Mouse (Mus musculus) forebrain, embryonic 14.5 days (tissue): ENCODE measurements around the gene Elmsan1. TPM values are rescaled to one million over a fixed set of nuclear protein-coding genes. Genes with fewer than 3 reads are reported as not detected.

Experiments used
- ATAC-seq: fragments of 200-750 bp; cut with Nextera tagmentation; 2 replicates; pipeline ENCODE4 v1.8.0; 2017; ENCODE audit warnings: mild to moderate bottlenecking, moderate library complexity
- DNase-seq: peaks from one replicate; pipeline ENCODE4 v3.0.0-alpha.2; 2015; ENCODE audit warnings: low spot score
- H3K27ac ChIP-seq: fragments of 300-500 bp; sonication (generic); 2 replicates; pipeline ENCODE4 v1.5.1; 2014; ENCODE audit warnings: low read depth, mild to moderate bottlenecking, control low read depth, low read length, moderate library complexity
- H3K27me3 ChIP-seq: fragments of 300-500 bp; sonication (generic); replicated peaks from 2 replicates; pipeline ENCODE4 v1.6.1; 2014; ENCODE audit warnings: low read length, control low read depth, mixed read lengths; ENCODE audit not compliant: control insufficient read depth, insufficient read depth
- H3K36me3 ChIP-seq: fragments of 300-500 bp; sonication (generic); 2 replicates; pipeline ENCODE4 v1.6.1; 2014; ENCODE audit warnings: low read length, control low read depth; ENCODE audit not compliant: control insufficient read depth, insufficient read depth
- H3K4me1 ChIP-seq: fragments of 300-500 bp; sonication (generic); 2 replicates; pipeline ENCODE4 v1.6.1; 2014; ENCODE audit warnings: antibody characterized with exemption, low read length, control low read depth; ENCODE audit not compliant: control insufficient read depth, insufficient read depth
- H3K4me2 ChIP-seq: fragments of 300-500 bp; sonication (generic); 2 replicates; pipeline ENCODE4 v1.6.1; 2014; ENCODE audit warnings: mild to moderate bottlenecking, control low read depth, low read length
- H3K4me3 ChIP-seq: fragments of 300-500 bp; sonication (generic); 2 replicates; pipeline ENCODE4 v1.5.1; 2014; ENCODE audit warnings: low read depth, low read length, control low read depth
- H3K9ac ChIP-seq: fragments of 300-500 bp; sonication (generic); 2 replicates; pipeline ENCODE4 v1.6.1; 2014; ENCODE audit warnings: mild to moderate bottlenecking, low read length, control low read depth, moderate library complexity
- H3K9me3 ChIP-seq: fragments of 300-500 bp; sonication (generic); replicated peaks from 2 replicates; pipeline ENCODE4 v1.6.1; 2016; ENCODE audit warnings: low read length, control low read depth, mixed read lengths; ENCODE audit not compliant: control insufficient read depth
- WGBS: fragments of 180-500 bp; shearing (Covaris S2); extraction: QIAGEN DNeasy Blood & Tissue Kit; methylation state at CpG from one replicate; pipeline ENCODE4 v1.1.7; 2014; 5-methylcytosine and 5-hydroxymethylcytosine counted together
- polyA plus RNA-seq: library from polyadenylated mRNA; unstranded; fragments of >200 nt; fragmentation: Nextera tagmentation; extraction: Ambion mirVana; gene quantifications from 2 replicates; pipeline ENCODE4 v1.2.1, GENCODE M21; 2014

Elmsan1 gene
- polyA plus RNA-seq, 1 experiment from 2014 or later: 3.2 TPM

GRCm38 (mm10) chr12:84140135-84140534 lies 78.5 kb downstream of the Elmsan1 start:
- no peak for ATAC-seq
- Histone ChIP-seq H3K9ac (no peak overlapping the region), H3K4me3 (no peak overlapping the region), H3K4me1 (no peaks in the 10 kb centered on the region), H3K27me3 (no peaks in the 10 kb centered on the region), H3K36me3 (peaks cover 30% of the 10 kb centered on the region), H3K27ac (no peak overlapping the region), H3K4me2 (no peak overlapping the region), H3K9me3 (no peaks in the 10 kb centered on the region)
- 72% methylated on average over 4 of the region's 4 CpGs for WGBS
- DNase-seq: no peak

- Histone ChIP-seq H3K4me1 (no peaks in the 10 kb centered on the region), H3K9ac (no peak overlapping the region), H3K36me3 (peaks cover 30% of the 10 kb centered on the region), H3K4me3 (no peak overlapping the region), H3K27me3 (no peaks in the 10 kb centered on the region), H3K4me2 (no peak overlapping the region), H3K9me3 (no peaks in the 10 kb centered on the region), H3K27ac (no peak overlapping the region)
- 97% methylated on average over 7 of the region's 7 CpGs for WGBS
- ATAC-seq: no peak
- DNase-seq: no peak
Measured at GRCm38 (mm10) chr12:84137131-84137530, 81.5 kb downstream of the Elmsan1 start.

DNA sequence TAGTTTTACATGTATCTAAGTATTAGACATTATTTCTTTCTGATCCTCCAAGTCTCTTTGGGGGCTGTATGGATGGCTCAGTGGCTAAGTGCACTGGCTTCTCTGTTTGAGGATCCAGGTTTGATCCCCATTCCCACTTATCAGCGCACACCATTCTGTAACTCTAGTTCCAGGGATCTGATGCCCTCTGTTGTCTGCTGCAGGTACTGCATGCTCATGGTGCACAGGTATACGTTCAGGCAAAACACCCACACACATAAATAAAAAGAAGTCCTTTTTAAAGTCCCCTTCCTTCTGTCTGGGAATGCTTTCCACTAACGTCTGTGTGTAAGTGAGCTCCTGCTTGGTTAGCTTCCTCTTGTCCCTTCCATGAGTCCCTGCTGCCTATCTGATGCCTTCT lies 86.4 kb downstream of the Elmsan1 start:
- no peak overlapping the region for H3K4me2 ChIP-seq
- no peaks in the 10 kb centered on the region for H3K9me3 ChIP-seq
- WGBS: 57% methylated on average over 3 of the region's 3 CpGs
- peaks cover 31% of the 10 kb centered on the region for H3K36me3 ChIP-seq
- H3K27me3 ChIP-seq: no peaks in the 10 kb centered on the region
- ATAC-seq: no peak
- no peak overlapping the region for H3K9ac ChIP-seq
- no peak overlapping the region for H3K4me3 ChIP-seq
- H3K4me1 ChIP-seq: no peaks in the 10 kb centered on the region
- peak; percentile 36 for DNase-seq
- H3K27ac ChIP-seq: no peak overlapping the region

DNA sequence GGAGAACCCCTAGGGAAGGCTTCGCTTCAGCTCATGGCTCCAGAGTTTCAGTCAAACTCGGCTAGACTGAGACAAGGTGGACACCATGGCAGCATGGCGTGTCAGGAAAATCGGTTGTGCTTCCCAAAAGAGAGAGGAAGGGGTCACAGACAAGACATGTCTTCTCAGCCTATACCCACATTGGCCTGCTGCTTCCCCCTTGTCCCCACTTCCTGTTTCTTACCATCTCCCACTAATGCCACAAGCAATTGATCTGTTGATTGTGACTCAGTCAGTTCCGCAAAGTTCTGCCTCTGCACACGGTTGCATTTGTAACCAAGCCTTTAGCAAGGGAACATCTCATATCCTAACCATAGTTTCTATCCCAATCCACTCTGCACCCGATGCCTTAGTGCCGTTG lies 88.8 kb downstream of the Elmsan1 start:
- Histone ChIP-seq H3K27me3 (no peaks in the 10 kb centered on the region), H3K27ac (no peak overlapping the region), H3K9ac (no peak overlapping the region), H3K4me1 (no peaks in the 10 kb centered on the region), H3K4me2 (no peak overlapping the region), H3K9me3 (no peaks in the 10 kb centered on the region), H3K36me3 (peaks cover 25% of the 10 kb centered on the region; the same call in 1 of the 2 replicates), H3K4me3 (no peak overlapping the region)
- 94% methylated on average over 8 of the region's 8 CpGs for WGBS
- no peak for ATAC-seq
- no peak for DNase-seq

GRCm38 (mm10) chr12:84128576-84128975 lies 90.1 kb downstream of the Elmsan1 start:
- Histone ChIP-seq H3K4me3 (no peak overlapping the region), H3K27me3 (no peaks in the 10 kb centered on the region), H3K4me1 (no peaks in the 10 kb centered on the region), H3K9ac (no peak overlapping the region), H3K4me2 (no peak overlapping the region), H3K36me3 (peaks cover 25% of the 10 kb centered on the region; the same call in 1 of the 2 replicates), H3K9me3 (no peaks in the 10 kb centered on the region), H3K27ac (no peak overlapping the region)
- ATAC-seq (no peak), DNase-seq (no peak)
- WGBS: 90% methylated on average over 6 of the region's 6 CpGs

DNA sequence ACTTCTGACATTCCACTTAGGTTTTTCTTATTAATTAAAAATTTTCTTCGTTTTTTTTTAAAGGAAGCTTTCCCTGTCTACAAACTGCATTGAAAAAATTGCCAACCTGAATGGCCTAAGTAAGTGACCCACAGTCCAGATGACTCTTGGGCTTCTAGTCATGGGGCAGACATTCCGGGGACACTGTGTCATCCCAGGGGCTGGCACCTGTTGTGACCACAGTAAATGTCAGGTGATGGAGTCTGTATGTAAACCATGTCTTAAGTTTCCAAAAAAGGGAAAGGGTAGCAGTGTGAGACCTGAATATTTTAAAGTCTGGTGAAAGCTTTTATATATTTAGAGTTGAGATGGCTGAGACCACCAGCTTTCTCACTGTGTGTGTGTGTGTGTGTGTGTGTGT lies 91.8 kb downstream of the Elmsan1 start:
- no peaks in the 10 kb centered on the region for H3K4me1 ChIP-seq
- no peak overlapping the region for H3K4me2 ChIP-seq
- H3K9me3 ChIP-seq: no peaks in the 10 kb centered on the region
- 88% methylated on average over 2 of the region's 2 CpGs for WGBS
- H3K27me3 ChIP-seq: no peaks in the 10 kb centered on the region
- no peak overlapping the region for H3K4me3 ChIP-seq
- H3K27ac ChIP-seq: no peak overlapping the region
- peaks cover 22% of the 10 kb centered on the region; the same call in 1 of the 2 replicates for H3K36me3 ChIP-seq
- H3K9ac ChIP-seq: no peak overlapping the region
- DNase-seq (no peak), ATAC-seq (no peak)

DNA sequence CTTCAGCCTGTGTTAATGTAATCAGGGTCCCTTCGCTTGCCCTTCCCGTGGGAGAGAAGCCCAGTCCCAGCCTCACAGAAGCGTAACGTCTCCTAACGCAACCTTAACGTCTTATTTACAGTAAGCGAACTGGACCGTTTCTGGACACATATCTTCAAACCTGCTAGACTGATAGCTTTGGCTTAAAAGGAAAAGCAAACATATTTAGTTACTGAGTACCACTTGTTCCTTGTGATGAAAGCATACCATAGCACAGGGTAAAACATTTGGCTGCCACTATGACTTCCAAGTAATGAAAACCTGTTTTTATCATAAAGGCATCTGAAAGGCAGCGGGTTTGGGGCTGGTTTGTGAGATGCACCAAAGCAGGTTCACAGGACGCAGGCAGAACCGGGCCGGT lies 92.8 kb downstream of the Elmsan1 start:
- ATAC-seq (no peak), DNase-seq (no peak)
- Histone ChIP-seq H3K36me3 (peaks cover 16% of the 10 kb centered on the region; the same call in 1 of the 2 replicates), H3K27ac (no peak overlapping the region), H3K9me3 (no peaks in the 10 kb centered on the region), H3K4me3 (no peak overlapping the region), H3K27me3 (no peaks in the 10 kb centered on the region), H3K4me2 (no peak overlapping the region), H3K9ac (no peak overlapping the region), H3K4me1 (no peaks in the 10 kb centered on the region)
- WGBS: 88% methylated on average over 12 of the region's 12 CpGs

DNA sequence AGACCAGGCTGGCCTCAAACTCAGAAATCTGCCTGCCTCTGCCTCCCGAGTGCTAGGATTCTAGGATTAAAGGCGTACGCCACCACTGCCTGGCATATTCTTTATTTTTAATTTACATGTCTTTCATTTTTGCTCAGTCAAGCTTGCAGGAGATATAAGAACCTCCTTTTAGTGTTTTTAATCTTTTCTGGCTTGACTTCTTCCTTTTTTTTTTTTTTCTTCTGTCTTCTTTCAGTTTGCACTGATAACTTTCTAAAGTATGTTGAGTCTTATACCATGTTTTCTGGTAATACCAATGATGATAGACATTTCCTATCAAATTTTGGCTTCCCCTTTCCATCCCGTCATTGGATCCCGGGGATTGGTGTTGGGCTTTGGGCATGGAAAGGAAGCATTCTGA lies 99.1 kb downstream of the Elmsan1 start:
- H3K27ac ChIP-seq: no peak overlapping the region
- H3K27me3 ChIP-seq: no peaks in the 10 kb centered on the region
- H3K9me3 ChIP-seq: no peaks in the 10 kb centered on the region
- ATAC-seq: no peak
- no peak for DNase-seq
- H3K4me2 ChIP-seq: no peak overlapping the region
- H3K36me3 ChIP-seq: no peaks in the 10 kb centered on the region
- 98% methylated on average over 5 of the region's 5 CpGs for WGBS
- peaks cover 6% of the 10 kb centered on the region for H3K4me1 ChIP-seq
- no peak overlapping the region for H3K4me3 ChIP-seq
- no peak overlapping the region for H3K9ac ChIP-seq

GRCm38 (mm10) chr12:84114153-84114994 lies 104.3 kb downstream of the Elmsan1 start, which contains the start of gene Dnal1:
Gene Dnal1, plus strand, starts transcription at chr12:84114366.
- WGBS: 3% methylated on average over 31 of the region's 35 CpGs
- peak within 1 kb of the TSS; percentile 66 for H3K4me2 ChIP-seq
- no peaks in the 10 kb centered on the region for H3K9me3 ChIP-seq
- H3K9ac ChIP-seq: peak within 1 kb of the TSS; percentile 79
- peak within 1 kb of the TSS; percentile 45; the same call in 1 of the 2 replicates for H3K27ac ChIP-seq
- H3K4me3 ChIP-seq: peak within 1 kb of the TSS; percentile 55
- H3K36me3 ChIP-seq: no peaks in the 10 kb centered on the region
- H3K4me1 ChIP-seq: peaks cover 6% of the 10 kb centered on the region
- no peaks in the 10 kb centered on the region for H3K27me3 ChIP-seq
- DNase-seq (peak; percentile 96), ATAC-seq (peak; percentile 100)
